Mouse (Mus musculus): ENCODE data around the gene Anapc5. TPM values are rescaled to one million over a fixed set of nuclear protein-coding genes. Genes with fewer than 3 reads are reported as not detected.

Anapc5 gene
- polyA plus RNA-seq, 1 experiment: 397 TPM

DNA sequence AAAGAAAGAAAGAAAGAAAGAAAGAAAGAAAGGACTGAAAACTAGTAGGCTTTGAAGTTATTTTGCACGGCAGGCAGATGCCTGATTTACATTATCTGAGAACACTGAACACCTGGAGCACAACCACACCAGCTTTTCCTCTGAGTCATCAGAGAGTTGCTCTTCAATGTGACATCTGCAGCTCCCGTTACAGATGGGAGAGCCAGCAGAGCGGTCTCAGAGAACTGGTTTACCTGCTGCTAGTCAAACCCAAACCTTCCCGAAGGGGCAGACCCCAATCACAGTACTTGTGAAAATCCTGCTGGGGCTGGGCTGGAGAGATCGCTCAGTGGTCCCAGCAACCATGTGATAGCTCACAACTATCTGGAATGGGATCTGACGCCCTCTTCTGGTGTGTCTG, 3.3 kb upstream of the Anapc5 start:
- H3K36me3 ChIP-seq (ENCODE audit: control insufficient read depth, insufficient read depth, low read length, poor library complexity, severe bottlenecking): peaks cover 1% of the 10 kb centered on the region; the same call in 1 of the 2 replicates
- H3K27ac ChIP-seq (ENCODE audit: insufficient read depth, low read length): no peak overlapping the region
- TF ChIP-seq CTCF (IDR thresholded peaks at IDR 0.05; ENCODE audit: low read depth, low read length) (no peak), POLR2A (IDR thresholded peaks at IDR 0.05; ENCODE audit: insufficient read depth, low read length) (no peak), EP300 (IDR thresholded peaks at IDR 0.05; ENCODE audit: insufficient read depth, low read depth, low read length) (no peak)
- no peaks in the 10 kb centered on the region for H3K27me3 ChIP-seq (ENCODE audit: control insufficient read depth, insufficient read depth, low read length, poor library complexity, severe bottlenecking)
- peak overlapping the region; percentile 18; the same call in 1 of the 2 replicates for H3K4me3 ChIP-seq (ENCODE audit: low read depth, low read length)
- H3K4me1 ChIP-seq (ENCODE audit: control insufficient read depth, insufficient read depth, low read length): peaks cover 2% of the 10 kb centered on the region
- no peak overlapping the region for H3K9ac ChIP-seq (ENCODE audit: low read depth, poor library complexity, severe bottlenecking)
- no peaks in the 10 kb centered on the region for H3K9me3 ChIP-seq (replicated peaks; ENCODE audit: control insufficient read depth, insufficient read depth, low read length, poor library complexity, severe bottlenecking)

DNA sequence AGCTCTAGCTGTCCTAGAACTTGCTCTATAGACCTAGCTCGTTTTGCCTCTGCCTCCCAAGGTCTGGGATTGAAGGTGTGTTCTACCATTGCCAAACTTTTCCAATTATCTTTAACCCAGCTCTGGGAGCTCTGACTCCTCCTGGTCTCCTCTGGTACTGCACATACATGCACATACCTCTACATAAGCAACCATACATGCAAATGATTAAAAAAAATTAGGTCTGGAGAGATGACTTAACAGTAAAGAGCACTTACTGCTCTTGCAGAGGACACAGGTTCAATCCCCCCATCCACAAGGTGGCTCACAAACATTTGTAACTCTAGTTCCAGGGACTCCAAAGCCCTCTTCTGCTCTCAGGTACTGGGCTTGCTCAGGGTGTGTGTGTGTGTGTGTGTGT, 2.8 kb upstream of the Anapc5 start:
- H3K27ac ChIP-seq (ENCODE audit: insufficient read depth, low read length): no peak overlapping the region
- peaks cover 2% of the 10 kb centered on the region for H3K4me1 ChIP-seq (ENCODE audit: control insufficient read depth, insufficient read depth, low read length)
- no peak overlapping the region for H3K9ac ChIP-seq (ENCODE audit: low read depth, poor library complexity, severe bottlenecking)
- H3K9me3 ChIP-seq (replicated peaks; ENCODE audit: control insufficient read depth, insufficient read depth, low read length, poor library complexity, severe bottlenecking): no peaks in the 10 kb centered on the region
- H3K36me3 ChIP-seq (ENCODE audit: control insufficient read depth, insufficient read depth, low read length, poor library complexity, severe bottlenecking): peaks cover 4% of the 10 kb centered on the region
- TF ChIP-seq EP300 (IDR thresholded peaks at IDR 0.05; ENCODE audit: insufficient read depth, low read depth, low read length) (no peak), CTCF (IDR thresholded peaks at IDR 0.05; ENCODE audit: low read depth, low read length) (no peak), POLR2A (IDR thresholded peaks at IDR 0.05; ENCODE audit: insufficient read depth, low read length) (no peak)
- no peak overlapping the region for H3K4me3 ChIP-seq (ENCODE audit: low read depth, low read length)
- no peaks in the 10 kb centered on the region for H3K27me3 ChIP-seq (ENCODE audit: control insufficient read depth, insufficient read depth, low read length, poor library complexity, severe bottlenecking)

DNA sequence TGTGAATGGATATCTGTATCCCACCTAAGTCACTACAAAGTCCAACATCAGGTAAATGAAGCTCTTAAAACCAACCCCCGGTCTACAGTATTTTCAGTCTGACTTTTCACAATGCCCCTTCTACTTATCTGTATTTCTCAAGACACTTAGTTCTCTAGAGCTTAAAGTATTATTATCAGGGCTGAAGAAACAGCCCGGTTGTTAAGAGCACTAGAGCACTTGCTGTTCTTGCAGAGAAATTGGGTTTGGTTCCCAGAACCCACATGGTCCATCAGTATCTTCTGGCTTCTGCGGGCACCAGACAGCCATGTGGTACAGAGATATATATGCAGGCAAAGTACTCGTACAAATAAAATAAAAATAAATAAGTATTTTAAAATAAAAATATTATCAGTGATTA, 1.3 kb upstream of the Anapc5 start:
- Histone ChIP-seq H3K27ac (ENCODE audit: insufficient read depth, low read length) (no peak overlapping the region), H3K27me3 (ENCODE audit: control insufficient read depth, insufficient read depth, low read length, poor library complexity, severe bottlenecking) (no peaks in the 10 kb centered on the region), H3K36me3 (ENCODE audit: control insufficient read depth, insufficient read depth, low read length, poor library complexity, severe bottlenecking) (peaks cover 19% of the 10 kb centered on the region), H3K9me3 (replicated peaks; ENCODE audit: control insufficient read depth, insufficient read depth, low read length, poor library complexity, severe bottlenecking) (no peaks in the 10 kb centered on the region), H3K4me1 (ENCODE audit: control insufficient read depth, insufficient read depth, low read length) (peaks cover 2% of the 10 kb centered on the region), H3K4me3 (ENCODE audit: low read depth, low read length) (no peak overlapping the region), H3K9ac (ENCODE audit: low read depth, poor library complexity, severe bottlenecking) (no peak overlapping the region)
- TF ChIP-seq EP300 (IDR thresholded peaks at IDR 0.05; ENCODE audit: insufficient read depth, low read depth, low read length): no peak
- no peak for TF ChIP-seq POLR2A (IDR thresholded peaks at IDR 0.05; ENCODE audit: insufficient read depth, low read length)
- no peak for TF ChIP-seq CTCF (IDR thresholded peaks at IDR 0.05; ENCODE audit: low read depth, low read length)

DNA sequence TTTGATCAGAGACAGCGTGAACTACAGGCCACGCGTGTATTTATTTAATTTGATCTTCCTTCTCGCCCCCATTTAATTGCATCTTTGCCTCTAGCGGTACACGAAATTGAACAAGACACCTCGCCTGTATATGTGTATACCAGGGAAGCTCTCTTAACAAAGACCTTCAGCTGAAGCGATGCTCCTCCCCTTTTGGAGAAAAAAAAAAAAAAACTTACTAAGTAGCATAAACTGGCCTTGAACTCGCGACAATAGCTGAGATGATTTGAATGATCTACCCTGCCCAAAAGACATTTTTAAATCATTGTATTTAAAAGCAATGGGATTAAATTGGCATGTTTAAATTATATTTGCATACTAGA, 366 bp upstream of the Anapc5 start:
- Histone ChIP-seq H3K9me3 (replicated peaks; ENCODE audit: control insufficient read depth, insufficient read depth, low read length, poor library complexity, severe bottlenecking) (no peaks in the 10 kb centered on the region), H3K9ac (ENCODE audit: low read depth, poor library complexity, severe bottlenecking) (peak overlapping the region; percentile 58; the same call in 1 of the 2 replicates), H3K27ac (ENCODE audit: insufficient read depth, low read length) (peak overlapping the region; percentile 45; the same call in 1 of the 2 replicates)

DNA sequence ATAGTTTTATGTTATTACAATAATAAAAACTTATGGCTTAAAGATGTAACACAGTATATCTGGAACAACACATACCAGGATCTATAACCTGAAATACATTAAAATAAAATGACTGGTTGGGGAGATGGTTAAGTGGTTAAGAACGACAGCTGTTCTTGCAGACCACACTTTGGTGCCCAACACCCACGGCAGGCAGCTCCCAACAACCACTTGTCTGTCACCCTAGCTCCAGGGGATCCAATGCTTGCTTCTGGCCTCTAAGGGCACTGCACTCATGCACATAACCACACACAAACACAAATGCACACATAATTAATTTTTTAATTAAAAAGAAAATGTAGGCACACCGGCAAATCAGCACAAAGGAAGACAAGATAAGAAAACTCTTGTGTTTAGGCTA, 8.4 kb downstream of the Anapc5 start:
- H3K9me3 ChIP-seq (replicated peaks; ENCODE audit: control insufficient read depth, insufficient read depth, low read length, poor library complexity, severe bottlenecking): no peaks in the 10 kb centered on the region
- H3K4me3 ChIP-seq (ENCODE audit: low read depth, low read length): no peak overlapping the region
- H3K36me3 ChIP-seq (ENCODE audit: control insufficient read depth, insufficient read depth, low read length, poor library complexity, severe bottlenecking): peaks cover 61% of the 10 kb centered on the region
- no peak overlapping the region for H3K27ac ChIP-seq (ENCODE audit: insufficient read depth, low read length)
- H3K9ac ChIP-seq (ENCODE audit: low read depth, poor library complexity, severe bottlenecking): no peak overlapping the region
- no peaks in the 10 kb centered on the region for H3K27me3 ChIP-seq (ENCODE audit: control insufficient read depth, insufficient read depth, low read length, poor library complexity, severe bottlenecking)
- TF ChIP-seq POLR2A (IDR thresholded peaks at IDR 0.05; ENCODE audit: insufficient read depth, low read length) (no peak), CTCF (IDR thresholded peaks at IDR 0.05; ENCODE audit: low read depth, low read length) (no peak), EP300 (IDR thresholded peaks at IDR 0.05; ENCODE audit: insufficient read depth, low read depth, low read length) (no peak)
- no peaks in the 10 kb centered on the region for H3K4me1 ChIP-seq (ENCODE audit: control insufficient read depth, insufficient read depth, low read length)

More for the DNA sequence above, 366 bp upstream of the Anapc5 start:
- Histone ChIP-seq H3K4me1 (ENCODE audit: control insufficient read depth, insufficient read depth, low read length) (peaks cover 2% of the 10 kb centered on the region), H3K36me3 (ENCODE audit: control insufficient read depth, insufficient read depth, low read length, poor library complexity, severe bottlenecking) (peaks cover 24% of the 10 kb centered on the region), H3K4me3 (ENCODE audit: low read depth, low read length) (peak overlapping the region; percentile 67), H3K27me3 (ENCODE audit: control insufficient read depth, insufficient read depth, low read length, poor library complexity, severe bottlenecking) (no peaks in the 10 kb centered on the region)
- no peak for TF ChIP-seq EP300 (IDR thresholded peaks at IDR 0.05; ENCODE audit: insufficient read depth, low read depth, low read length)

DNA sequence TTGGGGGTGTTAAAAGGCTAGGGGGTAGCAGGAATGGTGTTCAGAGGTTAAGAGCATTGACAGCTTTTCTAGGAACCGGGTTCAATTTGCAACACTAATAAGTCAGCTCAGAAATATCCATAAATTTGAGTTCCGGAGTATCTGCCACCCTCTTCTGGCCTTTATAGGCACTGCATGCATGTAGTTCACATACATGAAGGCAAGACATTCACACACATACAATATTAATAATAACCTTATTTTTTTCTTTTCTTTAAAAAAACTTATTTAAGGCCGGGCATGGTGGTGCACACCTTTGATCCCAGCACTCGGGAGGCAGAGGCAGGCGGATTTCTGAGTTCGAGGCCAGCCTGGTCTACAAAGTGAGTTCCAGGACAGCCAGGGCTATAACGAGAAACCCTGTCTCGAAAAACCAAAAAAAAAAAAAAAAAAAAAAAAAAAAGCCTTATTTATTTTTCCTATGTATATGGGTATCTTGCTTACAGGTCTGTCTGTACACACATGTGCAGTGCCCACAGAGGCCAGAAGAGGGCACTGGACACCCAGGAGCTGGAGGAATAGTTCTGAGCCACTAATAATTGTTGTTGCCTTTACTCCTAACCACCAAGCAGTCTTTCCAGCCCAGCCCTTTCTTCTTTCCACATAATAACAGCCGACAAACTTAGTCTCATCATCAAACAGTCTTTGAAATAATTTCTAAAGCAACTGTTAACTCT, 9.6 kb downstream of the Anapc5 start:
- no peaks in the 10 kb centered on the region for H3K9me3 ChIP-seq (replicated peaks; ENCODE audit: control insufficient read depth, insufficient read depth, low read length, poor library complexity, severe bottlenecking)
- no peak overlapping the region for H3K9ac ChIP-seq (ENCODE audit: low read depth, poor library complexity, severe bottlenecking)
- H3K4me1 ChIP-seq (ENCODE audit: control insufficient read depth, insufficient read depth, low read length): no peaks in the 10 kb centered on the region
- no peak for TF ChIP-seq POLR2A (IDR thresholded peaks at IDR 0.05; ENCODE audit: insufficient read depth, low read length)
- peak; percentile 77 for TF ChIP-seq CTCF (IDR thresholded peaks at IDR 0.05; ENCODE audit: low read depth, low read length)
- H3K27me3 ChIP-seq (ENCODE audit: control insufficient read depth, insufficient read depth, low read length, poor library complexity, severe bottlenecking): no peaks in the 10 kb centered on the region
- peaks cover 61% of the 10 kb centered on the region for H3K36me3 ChIP-seq (ENCODE audit: control insufficient read depth, insufficient read depth, low read length, poor library complexity, severe bottlenecking)
- no peak overlapping the region for H3K4me3 ChIP-seq (ENCODE audit: low read depth, low read length)
- H3K27ac ChIP-seq (ENCODE audit: insufficient read depth, low read length): no peak overlapping the region
